Mouse (Mus musculus) olfactory bulb, adult 2 months (tissue): ENCODE results near the gene Kif7.

Experiments used
- CTCF ChIP-seq: fragments of 200-500 bp; IDR thresholded peaks from 2 replicates; pipeline ENCODE4 v1.5.1; 2012; ENCODE audit warnings: low read depth, mild to moderate bottlenecking, low read length, moderate library complexity; ENCODE audit not compliant: insufficient read depth
- POLR2A ChIP-seq: fragments of 200-500 bp; IDR thresholded peaks from 2 replicates; pipeline ENCODE4 v1.6.1; 2012; ENCODE audit warnings: mild to moderate bottlenecking, low read depth, low read length, moderate library complexity; ENCODE audit not compliant: insufficient read depth

- TF ChIP-seq POLR2A (no peak), CTCF (no peak)
These were observed 66.5 kb downstream of the Kif7 start for GRCm38 (mm10) chr7:79649005-79649404.
